Mouse (Mus musculus): ENCODE results near the gene Stoml3. TPM values are rescaled to one million over a fixed set of nuclear protein-coding genes. Genes with fewer than 3 reads are reported as not detected.
A peak's percentile ranks its signal among the peaks of the same experiment; 100 is the strongest.

The Stoml3 gene
- total RNA-seq, 1 experiment, result not detected

DNA sequence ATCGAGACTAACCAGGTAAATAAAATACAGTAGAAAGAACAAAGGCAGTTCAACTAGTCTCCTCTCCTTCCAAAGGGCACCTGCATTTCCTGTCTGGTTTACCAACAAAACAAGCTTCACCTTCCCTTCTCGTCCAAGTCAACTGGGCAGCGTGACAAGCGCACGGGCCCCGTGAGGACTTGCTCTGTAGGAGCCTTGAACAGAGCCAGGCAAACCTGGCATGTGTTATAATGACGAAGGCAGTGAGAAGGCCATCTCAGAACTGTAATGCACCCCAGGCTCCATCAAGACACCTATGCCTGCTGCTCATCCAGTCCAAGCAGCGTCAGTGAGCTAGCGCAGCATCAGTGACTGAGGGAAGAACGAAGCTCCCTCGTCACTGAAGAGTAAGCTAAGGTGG is 37.8 kb upstream of the Stoml3 start:
- no peak for DNase-seq (ENCODE audit: low read depth, low spot score)
- no peak overlapping the region for H3K9ac ChIP-seq (ENCODE audit: insufficient read depth, low read depth, low read length, poor library complexity, severe bottlenecking)
- TF ChIP-seq MAFK (IDR thresholded peaks at IDR 0.05; ENCODE audit: insufficient read depth, low read depth, low read length), result no peak
- TF ChIP-seq ZNF384 (IDR thresholded peaks at IDR 0.05; ENCODE audit: low read depth, low read length), result no peak
- TF ChIP-seq CHD2 (IDR thresholded peaks at IDR 0.05; ENCODE audit: low read depth, low read length), result no peak
- no peak for TF ChIP-seq HCFC1 (IDR thresholded peaks at IDR 0.05; ENCODE audit: borderline replicate concordance, insufficient read depth, low read length)
- TF ChIP-seq ZC3H11A (IDR thresholded peaks at IDR 0.05; ENCODE audit: borderline replicate concordance, low read depth, low read length), result no peak
- in situ Hi-C loops (cut with MboI; ENCODE audit: low sequenced_read_pairs in 2 of 2, unreplicated experiment in 2 of 2), result loop anchor here (25.0 kb wide), 2 partner anchors 413 to 1188 kb away; partner anchors contain the start of genes Foxo1 (in 2 of the 2) and Lhfp (in 1 of the 2)
- H3K36me3 ChIP-seq (ENCODE audit: control insufficient read depth, insufficient read depth, low read length, poor library complexity, severe bottlenecking), result peaks cover 19% of the 10 kb centered on the region
- H3K9me3 ChIP-seq (ENCODE audit: control insufficient read depth, insufficient read depth, low read depth, low read length), result no peaks in the 10 kb centered on the region
- no peak overlapping the region for H3K27ac ChIP-seq (ENCODE audit: insufficient read depth, low read depth, low read length, poor library complexity, severe bottlenecking)
- peaks cover 0 to 22% of the 10 kb centered on the region in 2 experiments; a peak in 2 of 4 replicates for H3K4me1 ChIP-seq (ENCODE audit: control insufficient read depth in 2 of 2, insufficient read depth in 2 of 2, low read length in 2 of 2, poor library complexity in 1 of 2)
- no peak overlapping the region for H3K4me3 ChIP-seq (ENCODE audit: insufficient read depth in 1 of 2, low read depth in 1 of 2, low read length in 2 of 2, poor library complexity in 1 of 2, severe bottlenecking in 1 of 2)

DNA sequence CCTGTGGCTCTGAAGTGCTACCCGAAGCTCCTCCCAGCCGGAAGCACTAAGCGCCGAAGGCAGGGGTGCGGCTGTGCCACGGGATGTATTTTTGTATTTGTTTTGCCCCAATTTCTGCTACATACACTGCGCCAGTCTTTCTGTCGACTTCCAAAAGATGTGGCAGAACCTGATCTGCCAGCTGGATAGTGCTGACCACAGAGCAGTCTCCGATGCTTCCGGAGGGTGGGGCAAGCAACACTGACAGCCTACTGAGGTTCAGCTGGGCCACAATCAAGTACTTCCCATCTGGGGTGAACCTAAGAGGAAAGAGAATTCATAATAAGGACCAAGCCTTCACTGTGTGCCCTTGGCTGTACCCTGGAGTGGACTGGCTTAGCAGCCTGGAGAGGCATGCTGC is 36.1 kb upstream of the Stoml3 start:
- H3K9ac ChIP-seq (ENCODE audit: insufficient read depth, low read depth, low read length, poor library complexity, severe bottlenecking), result no peak overlapping the region
- no peak for DNase-seq (ENCODE audit: low read depth, low spot score)
- TF ChIP-seq CHD2 (IDR thresholded peaks at IDR 0.05; ENCODE audit: low read depth, low read length) (no peak), MAFK (IDR thresholded peaks at IDR 0.05; ENCODE audit: insufficient read depth, low read depth, low read length) (no peak), ZNF384 (IDR thresholded peaks at IDR 0.05; ENCODE audit: low read depth, low read length) (no peak), ZC3H11A (IDR thresholded peaks at IDR 0.05; ENCODE audit: borderline replicate concordance, low read depth, low read length) (no peak), HCFC1 (IDR thresholded peaks at IDR 0.05; ENCODE audit: borderline replicate concordance, insufficient read depth, low read length) (no peak)
- peaks cover 0 to 36% of the 10 kb centered on the region in 2 experiments; a peak in 2 of 4 replicates for H3K4me1 ChIP-seq (ENCODE audit: control insufficient read depth in 2 of 2, insufficient read depth in 2 of 2, low read length in 2 of 2, poor library complexity in 1 of 2)
- in situ Hi-C loops (cut with MboI; ENCODE audit: low sequenced_read_pairs in 2 of 2, unreplicated experiment in 2 of 2), result loop anchor here (25.0 kb wide), 2 partner anchors 415 to 1190 kb away; partner anchors contain the start of genes Foxo1 (in 2 of the 2) and Lhfp (in 1 of the 2)
- no peaks in the 10 kb centered on the region for H3K9me3 ChIP-seq (ENCODE audit: control insufficient read depth, insufficient read depth, low read depth, low read length)
- peak overlapping the region; percentile 49; the same call in 1 of the 2 replicates for H3K27ac ChIP-seq (ENCODE audit: insufficient read depth, low read depth, low read length, poor library complexity, severe bottlenecking)
- H3K36me3 ChIP-seq (ENCODE audit: control insufficient read depth, insufficient read depth, low read length, poor library complexity, severe bottlenecking), result peaks cover 32% of the 10 kb centered on the region
- H3K4me3 ChIP-seq (ENCODE audit: insufficient read depth in 1 of 2, low read depth in 1 of 2, low read length in 2 of 2, poor library complexity in 1 of 2, severe bottlenecking in 1 of 2), result no peak overlapping the region; a peak in 1 of 4 replicates

DNA sequence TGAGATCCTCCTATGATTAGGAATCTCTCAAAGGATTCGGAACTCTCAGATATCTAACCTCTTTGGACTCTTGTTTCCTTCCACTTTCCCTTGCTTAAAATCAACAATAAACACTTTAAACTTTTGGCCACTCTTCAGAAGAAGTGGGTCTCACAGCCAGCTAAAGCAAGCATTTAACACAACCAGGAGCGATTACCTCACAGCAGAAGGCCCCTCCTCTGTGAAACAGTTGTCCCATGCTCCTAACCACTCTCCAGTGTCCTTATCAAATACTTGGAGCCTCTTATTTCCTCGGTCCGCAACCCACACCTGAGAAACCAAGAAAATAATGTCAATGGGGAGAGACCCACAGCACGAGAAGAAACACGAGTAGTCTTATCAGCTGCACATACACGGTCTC is 35.1 kb upstream of the Stoml3 start:
- H3K27ac ChIP-seq (ENCODE audit: insufficient read depth, low read depth, low read length, poor library complexity, severe bottlenecking), result no peak overlapping the region
- in situ Hi-C loops (cut with MboI; ENCODE audit: low sequenced_read_pairs in 2 of 2, unreplicated experiment in 2 of 2), result loop anchor here (25.0 kb wide), 2 partner anchors 416 to 1191 kb away; partner anchors contain the start of genes Foxo1 (in 2 of the 2) and Lhfp (in 1 of the 2)
- peaks cover 36% of the 10 kb centered on the region for H3K36me3 ChIP-seq (ENCODE audit: control insufficient read depth, insufficient read depth, low read length, poor library complexity, severe bottlenecking)
- no peak for TF ChIP-seq ZNF384 (IDR thresholded peaks at IDR 0.05; ENCODE audit: low read depth, low read length)
- H3K9me3 ChIP-seq (ENCODE audit: control insufficient read depth, insufficient read depth, low read depth, low read length), result no peaks in the 10 kb centered on the region
- H3K4me1 ChIP-seq (ENCODE audit: control insufficient read depth in 2 of 2, insufficient read depth in 2 of 2, low read length in 2 of 2, poor library complexity in 1 of 2), result peaks cover 0 to 39% of the 10 kb centered on the region in 2 experiments; a peak in 2 of 4 replicates
- DNase-seq (ENCODE audit: low read depth, low spot score), result no peak
- no peak overlapping the region for H3K9ac ChIP-seq (ENCODE audit: insufficient read depth, low read depth, low read length, poor library complexity, severe bottlenecking)
- H3K4me3 ChIP-seq (ENCODE audit: insufficient read depth in 1 of 2, low read depth in 1 of 2, low read length in 2 of 2, poor library complexity in 1 of 2, severe bottlenecking in 1 of 2), result no peak overlapping the region

DNA sequence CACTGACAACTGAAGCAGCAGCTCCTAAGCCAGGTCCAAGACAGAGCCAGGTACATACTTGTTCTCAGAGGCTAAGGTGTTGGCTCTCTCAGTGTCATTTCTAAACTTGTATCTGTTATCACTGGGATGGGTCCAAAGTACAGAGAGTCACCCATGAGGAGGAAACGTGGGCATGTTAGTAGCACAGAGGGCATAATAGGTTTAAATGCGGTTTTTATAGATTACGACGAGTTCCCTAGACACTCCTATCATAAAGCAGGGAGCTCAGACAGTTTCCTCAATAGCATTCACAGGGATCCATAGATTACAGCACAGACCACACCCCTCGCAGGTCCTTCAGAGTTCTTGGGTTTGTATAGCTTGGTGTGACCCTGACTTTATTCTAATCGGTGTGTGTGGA is 34.4 kb upstream of the Stoml3 start:
- in situ Hi-C loops (cut with MboI; ENCODE audit: low sequenced_read_pairs in 2 of 2, unreplicated experiment in 2 of 2), result loop anchor here (25.0 kb wide), 2 partner anchors 417 to 1192 kb away; partner anchors contain the start of genes Foxo1 (in 2 of the 2) and Lhfp (in 1 of the 2)
- H3K27ac ChIP-seq (ENCODE audit: insufficient read depth, low read depth, low read length, poor library complexity, severe bottlenecking), result no peak overlapping the region
- no peaks in the 10 kb centered on the region for H3K9me3 ChIP-seq (ENCODE audit: control insufficient read depth, insufficient read depth, low read depth, low read length)
- TF ChIP-seq CHD2 (IDR thresholded peaks at IDR 0.05; ENCODE audit: low read depth, low read length), result no peak
- TF ChIP-seq ZNF384 (IDR thresholded peaks at IDR 0.05; ENCODE audit: low read depth, low read length), result no peak
- no peak for TF ChIP-seq ZC3H11A (IDR thresholded peaks at IDR 0.05; ENCODE audit: borderline replicate concordance, low read depth, low read length)
- no peak for TF ChIP-seq MAFK (IDR thresholded peaks at IDR 0.05; ENCODE audit: insufficient read depth, low read depth, low read length)
- TF ChIP-seq HCFC1 (IDR thresholded peaks at IDR 0.05; ENCODE audit: borderline replicate concordance, insufficient read depth, low read length), result no peak
- no peak overlapping the region for H3K4me3 ChIP-seq (ENCODE audit: insufficient read depth in 1 of 2, low read depth in 1 of 2, low read length in 2 of 2, poor library complexity in 1 of 2, severe bottlenecking in 1 of 2)
- peaks cover 36% of the 10 kb centered on the region for H3K36me3 ChIP-seq (ENCODE audit: control insufficient read depth, insufficient read depth, low read length, poor library complexity, severe bottlenecking)
- peaks cover 0 to 39% of the 10 kb centered on the region in 2 experiments; a peak in 2 of 4 replicates for H3K4me1 ChIP-seq (ENCODE audit: control insufficient read depth in 2 of 2, insufficient read depth in 2 of 2, low read length in 2 of 2, poor library complexity in 1 of 2)
- no peak for DNase-seq (ENCODE audit: low read depth, low spot score)
- no peak overlapping the region for H3K9ac ChIP-seq (ENCODE audit: insufficient read depth, low read depth, low read length, poor library complexity, severe bottlenecking)

All from ES-E14 (cell line).